Mouse (Mus musculus) lung, postnatal 0 days (tissue): ENCODE results near the gene Tescl.

Experiments used
- CTCF ChIP-seq: IDR thresholded peaks from 2 replicates; pipeline ENCODE4 v1.5.1; 2016; ENCODE audit warnings: antibody characterized with exemption, mild to moderate bottlenecking
- EP300 ChIP-seq: IDR thresholded peaks from 2 replicates; pipeline ENCODE4 v1.6.1; 2016; ENCODE audit warnings: antibody characterized with exemption, mild to moderate bottlenecking, control low read depth

- TF ChIP-seq CTCF (no peak), EP300 (no peak)
Observed at GRCm38 (mm10) chr7:24325197-24325596, 8.5 kb downstream of the Tescl start.
